In the genomic region with DNA sequence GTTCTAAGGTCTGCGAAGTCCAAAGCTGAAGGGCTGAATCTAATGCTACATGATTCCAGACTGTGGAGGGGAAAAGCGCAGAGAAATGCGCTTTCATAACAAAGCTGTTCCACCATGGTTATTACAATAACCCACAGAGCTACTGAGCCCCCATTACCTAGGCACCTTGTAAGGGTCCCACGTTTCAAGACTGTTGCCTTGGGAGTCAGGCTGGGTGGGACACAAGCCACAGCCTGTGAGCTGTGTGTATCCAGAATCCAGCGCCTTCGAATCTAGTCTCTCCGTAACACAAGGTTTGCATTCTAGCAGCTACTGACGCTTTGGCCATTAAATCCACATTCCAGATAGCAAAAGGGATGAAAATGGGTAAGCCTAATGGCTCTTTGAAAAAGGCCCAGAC, we compare ENCODE assay signal across 22 mouse cellular contexts. TPM values are rescaled to one million over a fixed set of nuclear protein-coding genes. Genes with fewer than 3 reads are reported as not detected.
"Had no signal": no experiment of that assay in that cellular context is flagged by ENCODE, and none has a peak within 500 bp of the region (broad histone marks: within the 10 kb centered on the region; RNA-seq: fewer than 3 reads in every experiment).

No protein-coding gene starts in this region.

- ATAC-seq: midbrain, embryonic 16.5 days had no signal

- H3K4me1 ChIP-seq: midbrain, embryonic 10.5 days; midbrain, embryonic 12.5 days; neural tube, embryonic 13.5 days; neural tube, embryonic 15.5 days had no signal

- H3K36me3 ChIP-seq: midbrain, embryonic 10.5 days; midbrain, embryonic 12.5 days; neural tube, embryonic 13.5 days; neural tube, embryonic 15.5 days had no signal

- H3K9ac ChIP-seq: liver, embryonic 14.5 days; lung, embryonic 14.5 days; midbrain, embryonic 12.5 days; neural tube, embryonic 13.5 days; neural tube, embryonic 15.5 days had no signal

- H3K4me2 ChIP-seq: lung, embryonic 14.5 days; midbrain, embryonic 12.5 days; neural tube, embryonic 13.5 days; neural tube, embryonic 15.5 days had no signal

- H3K4me3 ChIP-seq: midbrain, embryonic 10.5 days; midbrain, embryonic 12.5 days; myocyte; neural tube, embryonic 13.5 days; neural tube, embryonic 15.5 days had no signal

- H3K27ac ChIP-seq: liver, embryonic 14.5 days; midbrain, embryonic 10.5 days; midbrain, embryonic 12.5 days; neural tube, embryonic 13.5 days; neural tube, embryonic 15.5 days had no signal

- H3K9me3 ChIP-seq: midbrain, embryonic 10.5 days; midbrain, embryonic 12.5 days; neural tube, embryonic 13.5 days; neural tube, embryonic 15.5 days had no signal

- DNase-seq: lung, adult 18-20 months; lung, embryonic 14.5 days; lung, postnatal 10 days; lung, postnatal 4 days; midbrain, embryonic 14.5 days; retina, postnatal 1 day; right cerebral cortex, adult 18-20 months; right cerebral cortex, postnatal 25 days; right cerebral cortex, postnatal 4 days; spleen, adult 18-20 months; thymus, adult 18-20 months; thymus, postnatal 36 days had no signal

- H3K27me3 ChIP-seq: midbrain, embryonic 12.5 days; neural tube, embryonic 13.5 days; neural tube, embryonic 15.5 days had no signal

RNA-seq across cellular contexts. Expression of a gene that starts 35.0 kb away (rescaled TPM):
- polyA plus RNA-seq: liver, embryonic 16.5 days; lung, embryonic 14.5 days; lung, embryonic 16.5 days; midbrain, embryonic 10.5 days; midbrain, embryonic 12.5 days; myocyte; neural tube, embryonic 11.5 days had no signal
